Mouse (Mus musculus) layer of hippocampus, adult 9-11 months (tissue): ENCODE measurements at regions not wholly inside any gene's neighbourhood (a gene's known extent, or its start where the extent isn't known, plus 50 kb on each side); places are given as distances from the start of the nearest gene placed in this dataset.

ENCODE experiments used
- DNase-seq: peaks from one replicate; pipeline ENCODE4 v3.0.0; 2022

- no peak for DNase-seq
Observed at GRCm38 (mm10) chr9:117863944-117864343, 176.4 kb upstream of the Azi2 start.

DNA sequence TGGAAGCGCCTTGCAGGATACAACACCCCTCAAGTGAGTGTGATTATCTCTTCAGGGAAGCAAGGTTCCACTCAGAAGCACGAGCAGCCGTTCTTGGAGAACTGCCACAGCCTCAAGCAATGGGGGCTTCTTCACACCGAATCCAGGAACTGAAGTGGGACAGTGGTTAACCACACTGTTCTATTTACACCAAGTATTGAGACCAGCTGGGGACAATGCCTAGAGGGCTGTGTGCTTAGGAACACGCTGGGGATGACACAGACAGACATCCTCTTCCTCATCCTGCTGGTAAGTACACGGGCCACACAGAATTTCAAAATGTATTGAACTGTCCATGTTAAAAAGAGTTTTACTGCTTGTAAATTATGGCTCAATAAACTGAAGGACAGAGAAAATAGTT is 177.0 kb upstream of the Azi2 start:
- DNase-seq: no peak

GRCm38 (mm10) chr9:117859580-117860045 is 180.7 kb upstream of the Azi2 start:
- no peak for DNase-seq

DNA sequence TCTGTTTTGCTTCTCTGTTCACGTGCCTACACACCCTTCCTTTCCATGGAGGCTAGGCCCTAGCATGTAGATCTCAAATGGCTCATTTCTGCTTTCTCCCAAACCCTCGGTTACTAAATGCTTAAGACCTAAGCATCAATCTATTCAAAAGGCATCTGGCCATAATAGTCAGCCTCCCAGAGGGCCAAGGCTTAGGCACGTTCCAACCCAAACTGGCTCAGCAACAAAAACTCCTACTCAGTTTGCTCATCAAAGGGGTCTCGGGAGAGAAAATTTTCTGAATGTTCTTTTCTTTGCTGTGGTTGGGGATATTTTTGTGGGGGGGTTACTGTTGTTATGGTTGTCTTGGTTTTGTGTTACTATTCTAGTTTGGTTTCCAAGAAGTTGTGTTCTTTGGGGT is 196.8 kb upstream of the Azi2 start:
- DNase-seq: no peak

DNA sequence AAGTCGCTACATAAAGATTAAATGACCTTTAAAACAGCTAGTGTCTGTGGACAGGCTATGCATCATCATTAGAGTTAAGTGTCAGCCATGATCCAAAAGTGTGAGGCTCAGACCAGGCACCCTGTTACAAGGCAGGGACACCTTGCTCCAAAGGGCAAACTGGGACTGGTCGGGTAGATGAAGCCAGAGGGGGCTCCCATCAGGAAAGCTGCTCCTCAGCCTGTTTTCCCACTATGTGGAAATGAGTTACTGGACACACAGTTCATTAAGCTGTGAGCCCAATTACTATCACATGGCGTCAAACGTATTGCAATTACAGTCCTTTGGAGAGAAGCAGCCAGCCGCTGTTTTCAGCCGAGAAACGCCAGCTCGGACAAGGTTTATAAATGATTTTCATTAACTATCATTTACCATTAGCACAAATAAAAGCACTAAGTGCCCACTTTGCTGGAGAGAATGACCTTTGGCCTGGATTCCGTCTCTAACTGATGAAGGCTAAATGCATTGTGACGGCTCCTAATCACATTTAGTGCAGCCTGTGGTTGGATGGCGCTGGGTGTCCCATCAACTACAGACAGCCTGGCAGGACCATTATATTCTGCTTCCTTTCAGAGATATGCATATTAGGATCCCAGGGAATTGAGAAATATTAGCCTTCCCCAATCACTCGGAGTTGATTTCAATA is 203.5 kb upstream of the Azi2 start:
- no peak for DNase-seq

DNA sequence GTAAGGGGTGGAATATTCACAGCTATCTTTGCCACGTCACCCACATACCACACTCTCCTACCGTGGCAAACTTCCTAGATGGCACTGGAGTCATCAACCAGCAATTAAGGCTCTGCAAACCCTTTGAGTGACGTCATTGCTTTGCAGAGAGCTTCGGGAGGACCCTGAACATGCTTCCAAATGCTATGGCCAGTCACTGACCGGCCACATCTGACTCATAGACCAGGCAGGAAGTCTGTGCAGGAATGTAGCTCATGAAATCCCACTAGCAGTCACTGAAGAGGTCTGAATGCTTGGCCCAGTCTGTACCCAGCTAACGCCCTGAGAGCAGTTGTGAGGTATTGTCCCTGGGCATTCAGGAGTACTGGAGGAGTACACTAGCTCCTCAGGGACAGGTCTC is 203.9 kb upstream of the Rbms3 start:
- DNase-seq: no peak

- DNase-seq: no peak
Observed at GRCm38 (mm10) chr9:117814661-117815060, 184.9 kb upstream of the Rbms3 start.

DNA sequence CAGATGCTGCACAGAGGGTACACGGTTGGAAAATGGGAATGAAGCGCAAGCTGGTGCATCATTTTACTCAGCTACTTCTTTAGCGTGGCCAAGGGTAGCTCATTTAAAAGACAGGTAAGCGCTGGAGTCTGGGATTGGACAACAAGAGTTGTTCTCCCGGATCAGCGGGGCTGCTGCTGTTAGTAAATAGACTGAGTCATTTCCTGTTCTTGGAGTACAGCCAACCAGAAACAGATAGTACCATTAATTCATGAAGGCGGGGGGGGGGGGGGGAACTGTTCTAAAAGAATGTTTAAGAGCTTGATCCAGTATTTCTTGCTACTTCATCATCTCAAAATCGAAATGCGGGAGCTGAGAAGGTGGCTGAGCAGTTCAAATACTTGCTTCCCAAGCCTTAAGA is 183.5 kb upstream of the Rbms3 start:
- DNase-seq: no peak

GRCm38 (mm10) chr9:117805812-117806211 is 176.1 kb upstream of the Rbms3 start:
- no peak for DNase-seq

DNA sequence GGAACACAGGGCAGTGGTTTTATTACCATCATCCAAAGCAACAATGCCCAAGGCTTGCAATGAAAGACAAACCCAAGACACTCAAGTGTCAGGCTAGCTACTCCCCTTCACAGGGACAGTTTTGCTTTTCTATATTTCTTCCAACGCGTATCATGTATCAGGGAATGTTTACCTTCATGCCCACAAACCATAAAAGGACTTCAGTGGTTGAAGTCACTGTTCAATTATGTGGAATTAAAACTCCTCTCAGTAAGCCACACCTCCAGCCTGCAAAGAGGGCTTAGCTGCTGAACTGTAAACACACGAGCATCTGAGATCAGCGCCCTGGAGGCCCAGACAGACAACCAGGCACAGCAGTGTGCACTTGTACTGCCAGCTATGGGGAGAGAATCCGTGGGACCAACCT is 154.5 kb upstream of the Rbms3 start:
- DNase-seq: no peak

DNA sequence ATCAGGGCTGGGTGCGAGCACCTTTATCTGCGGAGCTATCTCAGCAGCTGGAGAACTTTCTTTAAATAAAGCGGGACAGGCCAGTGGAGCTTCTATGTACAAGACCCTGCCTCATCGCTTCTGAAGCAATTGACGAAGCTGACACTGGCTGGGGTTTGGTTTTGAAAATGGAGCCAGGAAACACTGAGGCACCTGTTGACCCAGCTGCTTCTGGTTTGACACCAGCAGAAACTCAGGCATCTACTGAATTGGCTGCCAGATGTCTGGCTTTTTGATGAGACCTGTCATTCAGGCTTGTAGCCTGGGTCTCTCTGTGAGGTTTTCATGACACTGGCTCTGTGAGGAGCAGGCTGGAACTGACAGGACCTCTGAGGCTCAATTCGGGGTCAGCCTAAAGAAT is 124.9 kb upstream of the Rbms3 start:
- DNase-seq: no peak

DNA sequence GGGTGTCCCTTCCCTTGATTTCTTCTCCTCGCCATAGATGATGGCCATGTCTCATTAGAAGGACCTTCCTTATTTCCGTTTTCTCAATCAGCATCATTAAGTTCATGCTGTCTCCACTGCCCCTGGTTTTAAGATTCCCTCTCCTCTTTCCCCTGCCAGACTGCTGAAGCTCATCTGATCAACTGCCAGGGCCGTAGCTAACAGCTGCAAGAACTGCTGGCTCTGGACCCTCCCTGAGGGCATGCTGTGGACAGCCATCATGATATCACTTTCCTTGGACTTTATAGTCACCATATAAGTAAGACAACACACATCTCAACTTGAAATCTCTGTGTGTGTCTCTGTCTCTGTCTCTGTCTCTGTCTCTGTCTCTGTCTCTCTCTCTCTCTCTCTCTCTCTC is 123.8 kb upstream of the Rbms3 start:
- DNase-seq: no peak

- DNase-seq: no peak
Observed at GRCm38 (mm10) chr9:117744906-117745305, 115.2 kb upstream of the Rbms3 start.

- no peak for DNase-seq
Observed at GRCm38 (mm10) chr9:117729366-117729765, 99.7 kb upstream of the Rbms3 start.

- no peak for DNase-seq
Observed at GRCm38 (mm10) chr9:117720161-117720598, 90.5 kb upstream of the Rbms3 start.

GRCm38 (mm10) chr9:117717346-117717745 is 87.6 kb upstream of the Rbms3 start:
- no peak for DNase-seq

DNA sequence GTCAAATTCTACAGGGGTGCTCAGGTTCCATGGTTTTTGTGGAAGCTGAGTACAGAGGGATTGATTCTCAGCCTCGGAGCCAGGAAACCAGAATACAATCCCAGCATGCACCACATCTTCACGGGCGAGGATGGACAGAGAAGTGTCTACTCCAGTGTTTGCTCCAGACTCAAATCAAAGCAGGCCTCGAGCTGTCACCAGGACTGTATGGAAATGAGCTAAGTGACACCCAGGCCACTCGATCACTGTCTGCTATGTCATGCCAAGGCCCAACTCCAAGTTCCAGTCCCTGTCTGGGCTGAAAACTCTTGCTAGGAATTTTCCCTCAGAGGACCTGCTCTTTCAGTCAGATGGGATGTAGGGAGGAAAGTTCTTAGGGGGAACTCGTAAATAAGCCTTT is 86.8 kb upstream of the Rbms3 start:
- DNase-seq: no peak

- no peak for DNase-seq
Observed at GRCm38 (mm10) chr9:117714741-117715675, 85.3 kb upstream of the Rbms3 start.

GRCm38 (mm10) chr9:117713121-117713520 is 83.4 kb upstream of the Rbms3 start:
- no peak for DNase-seq

- no peak for DNase-seq
Observed at GRCm38 (mm10) chr9:117711793-117712192, 82.1 kb upstream of the Rbms3 start.

DNA sequence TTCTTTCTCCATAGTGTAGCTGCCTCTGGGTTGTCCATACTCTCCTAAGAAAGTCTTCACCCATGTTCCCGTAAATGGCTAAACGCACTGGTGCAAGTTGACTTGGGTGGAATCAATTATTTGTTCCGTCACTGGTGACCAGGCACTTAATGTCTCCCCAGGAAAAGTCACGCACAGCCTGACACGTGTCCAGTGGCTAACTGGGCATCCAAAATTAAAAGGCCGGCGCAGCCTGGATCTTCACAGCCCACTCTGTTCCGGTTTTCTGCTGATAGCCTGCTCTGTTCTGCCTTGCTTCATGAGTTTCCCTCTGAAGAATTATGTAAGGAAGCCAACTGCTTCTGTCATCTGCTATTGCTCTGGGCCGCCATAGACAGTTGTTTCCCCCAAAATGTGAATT is 81.3 kb upstream of the Rbms3 start:
- DNase-seq: no peak

DNA sequence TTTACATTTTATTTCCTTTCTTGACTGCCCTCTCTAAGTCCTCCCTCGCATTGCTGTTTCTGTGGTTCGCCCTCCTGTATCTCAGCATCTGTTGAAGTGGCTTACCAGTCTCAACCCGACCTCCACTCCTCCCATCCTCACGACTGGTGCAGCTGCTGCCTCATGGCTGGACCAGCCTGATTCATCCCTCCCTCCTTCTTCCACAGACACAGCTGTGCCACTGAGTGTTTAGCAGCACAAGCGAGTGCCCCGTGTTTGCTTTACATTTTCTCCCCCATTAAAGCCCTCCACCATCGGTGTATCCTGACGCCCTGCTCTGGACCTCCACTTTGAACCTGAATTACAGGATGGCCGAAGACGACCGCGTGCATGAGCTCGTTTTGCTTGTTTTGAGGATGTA is 80.0 kb upstream of the Rbms3 start:
- DNase-seq: no peak

- DNase-seq: no peak
Observed at GRCm38 (mm10) chr9:117693001-117693400, 63.3 kb upstream of the Rbms3 start.

- no peak for DNase-seq
Observed at GRCm38 (mm10) chr9:117692486-117692885, 62.8 kb upstream of the Rbms3 start.
